Mouse (Mus musculus) urinary bladder, adult 18-20 months (tissue): ENCODE measurements at regions not wholly inside any gene's neighbourhood (a gene's known extent, or its start where the extent isn't known, plus 50 kb on each side); places are given as distances from the start of the nearest gene placed in this dataset.

Experiments
- DNase-seq, 2 experiments: peaks; one replicate each; pipeline ENCODE4 v3.0.0; 2022; ENCODE audit warnings: low spot score in 2 of 2, mixed read lengths in 2 of 2

DNA sequence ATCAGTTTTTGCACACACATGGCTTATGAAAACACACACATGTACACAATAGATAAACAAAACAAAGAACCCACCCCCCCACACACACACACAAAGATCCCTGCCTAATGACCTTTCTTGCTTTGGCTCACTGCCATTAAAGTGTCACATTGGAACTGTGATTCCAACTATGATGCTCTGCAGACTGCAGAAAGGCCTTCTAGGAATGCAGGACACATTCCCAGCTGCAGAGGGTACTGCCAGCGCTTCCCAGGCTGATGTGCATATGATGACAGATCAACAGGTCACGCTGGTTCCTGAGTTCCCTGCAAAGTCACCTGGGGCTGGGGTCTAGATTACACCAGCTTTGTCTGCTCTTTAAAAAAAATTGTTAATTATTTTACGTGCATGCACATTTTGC, 68.1 kb upstream of the Ppm1j start:
- DNase-seq, result no peak

DNA sequence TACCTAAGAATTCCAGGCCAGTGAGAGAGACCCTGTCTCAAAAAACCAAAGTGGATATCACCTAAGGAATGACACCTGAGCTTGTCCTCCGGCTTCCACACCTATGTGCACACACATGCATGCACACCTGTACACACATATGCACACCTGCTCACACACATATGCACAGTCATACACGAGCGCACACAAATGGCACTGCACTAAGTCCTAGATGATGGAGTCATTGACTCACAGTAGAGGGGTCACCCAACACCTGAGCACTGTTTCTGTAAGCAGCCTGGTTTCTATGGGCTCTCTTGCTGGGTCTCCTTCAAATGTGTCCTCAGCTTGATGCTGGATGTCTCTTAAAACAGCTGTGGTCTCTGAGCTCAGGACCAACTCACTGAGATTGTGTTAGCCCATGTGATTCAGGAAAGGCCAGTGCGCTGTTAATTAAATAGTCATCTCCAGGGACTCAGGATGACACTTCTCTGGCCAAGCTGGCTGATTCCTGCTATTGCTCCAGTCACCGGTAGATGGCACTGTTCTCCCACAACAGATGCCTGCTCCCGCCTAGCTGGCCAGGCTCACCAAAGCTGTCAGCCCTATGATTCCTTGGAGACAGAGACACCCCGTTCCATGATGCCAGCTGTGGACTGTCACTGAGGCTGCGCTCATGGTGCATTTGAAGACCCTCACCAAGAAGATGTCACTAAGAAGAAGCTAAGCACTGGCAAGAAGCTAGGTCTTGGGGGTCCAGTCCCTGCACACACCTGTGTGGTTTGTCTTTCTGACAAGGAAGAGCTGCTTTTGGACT, 66.8 kb upstream of the Ppm1j start:
- peak; percentile 43 to 47 for DNase-seq

DNA sequence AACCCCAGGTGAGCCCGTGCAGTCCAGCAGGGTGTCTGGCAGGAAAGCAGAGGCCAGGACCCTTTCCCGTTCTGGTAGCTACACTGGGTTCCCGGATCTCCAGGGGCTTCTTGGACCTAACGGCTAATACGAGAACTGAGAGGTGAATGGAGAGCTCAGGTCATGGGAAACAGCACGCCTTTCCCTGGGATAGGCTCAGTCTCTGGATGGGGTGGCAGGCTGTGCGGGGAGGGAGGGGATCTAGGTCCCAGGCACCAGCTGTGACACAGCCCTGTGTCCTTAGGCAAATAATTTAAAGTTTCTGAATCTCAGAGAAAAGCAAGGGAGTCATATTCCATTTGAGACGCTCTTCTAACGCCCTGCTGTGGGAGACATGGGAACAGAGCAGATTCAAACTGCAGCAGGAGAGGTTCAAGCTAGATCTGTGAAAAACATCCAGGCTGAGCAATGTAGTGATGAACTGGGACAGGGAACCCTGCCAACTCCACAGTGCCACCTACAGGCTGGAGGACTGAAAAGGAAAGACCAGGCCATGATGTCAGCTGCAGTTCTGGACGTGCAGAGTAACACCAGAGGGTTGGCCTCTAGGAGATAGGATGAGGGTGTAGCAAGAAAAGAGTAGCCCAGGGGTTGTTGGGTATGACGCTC, 66.1 kb upstream of the Ppm1j start:
- DNase-seq, result peak in 1 of 2 experiments; percentile 12
